Mouse (Mus musculus): ENCODE measurements around the gene Gm8369.
"Not testable (repeated sequence)": the region's sequence is repeated elsewhere in the genome, so short reads cannot be mapped to it uniquely, and the experiment has no call there.

Gene Gm8369

DNA sequence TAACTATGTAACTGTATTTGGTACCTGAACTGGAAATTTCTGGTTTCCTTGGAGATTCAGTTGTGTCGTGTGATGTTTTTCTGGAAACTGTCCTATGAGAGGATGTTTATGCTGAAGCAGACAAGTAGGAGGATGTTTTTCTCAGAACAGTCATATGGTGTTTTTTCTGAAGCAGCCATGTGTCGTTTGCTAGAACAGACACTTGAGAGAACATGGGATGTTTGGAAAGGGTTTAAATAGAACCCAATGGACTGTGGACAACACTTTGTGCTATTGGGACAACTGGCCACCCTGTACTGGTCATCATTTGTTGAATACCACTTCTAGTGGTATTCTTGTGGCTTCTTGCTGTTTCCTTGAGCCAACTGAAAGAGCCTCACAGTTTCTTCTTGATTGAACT is at the start of gene Gm8369:
Gene Gm8369, plus strand, starts transcription at position 193 of the 400 bp plus-strand sequence.
- DNase-seq (ENCODE audit: extremely low read depth, low read depth, low spot score), result no peak

DNA sequence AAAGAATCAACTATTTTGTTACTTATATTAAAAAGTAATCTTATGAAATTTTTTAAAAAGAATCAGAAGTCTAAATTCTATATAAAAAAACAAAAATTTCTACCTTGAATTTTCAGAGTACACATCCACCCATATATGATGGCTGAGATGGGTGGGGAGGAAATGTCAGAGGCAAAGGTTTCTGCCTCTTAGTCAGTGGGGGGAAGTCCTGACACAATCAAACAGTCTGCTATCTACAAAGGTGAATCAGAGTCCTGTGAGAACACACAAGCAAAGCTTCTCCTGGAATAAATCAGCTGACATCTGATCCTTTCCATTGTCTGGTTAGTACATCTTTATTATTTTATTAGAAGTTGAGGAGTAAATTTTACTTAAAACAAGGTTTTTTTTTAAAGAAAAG is 42.4 kb upstream of the Gm8369 start, which contains the start of gene Ms4a4b:
Gene Ms4a4b, plus strand, starts transcription at position 216 of the 400 bp plus-strand sequence.
- DNase-seq (ENCODE audit: extremely low read depth, low read depth, low spot score), result no peak

DNA sequence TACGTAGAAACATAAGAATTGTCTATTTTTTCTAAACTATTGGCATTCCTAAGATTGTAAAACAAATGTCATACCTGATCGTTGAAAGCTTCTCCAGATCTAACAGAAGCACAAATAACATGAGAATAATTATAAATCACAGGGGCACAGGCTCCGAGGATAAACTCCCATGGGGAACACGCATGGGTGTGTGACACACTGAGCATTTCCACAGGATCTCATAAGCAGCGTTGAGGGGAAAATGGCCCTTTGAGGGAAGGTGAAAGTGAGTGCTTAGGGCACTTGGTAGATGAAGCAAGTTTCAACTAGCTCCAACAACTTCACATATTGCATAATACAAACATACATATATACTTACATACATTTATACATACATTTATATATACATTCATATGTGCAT is 41.8 kb upstream of the Gm8369 start:
- no peak for DNase-seq (ENCODE audit: extremely low read depth, low read depth, low spot score)

DNA sequence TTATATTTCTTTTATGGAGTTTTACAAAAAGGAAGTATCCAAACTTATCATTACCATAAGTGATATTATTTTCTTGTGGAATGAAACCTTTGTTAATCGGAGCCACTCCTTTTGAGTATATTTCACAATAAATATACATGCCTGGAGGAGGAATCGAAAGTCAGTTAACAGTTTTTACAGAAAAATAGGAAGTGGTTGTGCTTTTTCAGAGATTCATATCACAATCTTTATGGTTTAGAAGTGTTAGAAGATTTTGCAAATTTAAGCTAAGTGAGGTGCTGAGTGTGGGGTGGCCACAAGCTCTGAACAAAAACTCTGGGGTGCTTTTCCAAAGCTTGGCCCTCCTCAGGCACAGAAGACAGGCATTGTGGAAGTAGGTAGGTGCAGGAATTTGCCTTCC is 38.5 kb upstream of the Gm8369 start:
- DNase-seq (ENCODE audit: extremely low read depth, low read depth, low spot score), result no peak

DNA sequence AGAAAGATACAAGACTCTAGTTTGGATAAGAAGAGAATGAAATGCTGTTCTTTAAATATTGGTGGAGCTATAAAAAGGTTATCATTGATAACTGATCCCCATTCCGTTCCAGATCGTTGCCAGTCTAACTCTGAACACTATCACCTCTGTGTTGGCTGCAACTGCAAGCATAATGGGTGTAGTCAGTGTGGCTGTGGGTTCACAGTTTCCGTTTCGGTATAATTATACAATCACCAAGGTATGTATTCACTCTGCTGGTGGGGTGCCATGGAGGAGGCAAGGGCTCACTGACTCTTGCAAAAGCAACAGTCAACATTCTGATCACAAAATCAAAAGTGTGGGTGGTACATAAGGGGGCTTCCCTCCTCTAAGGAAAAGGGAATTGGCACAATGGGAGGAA is 26.7 kb upstream of the Gm8369 start:
- not testable (repeated sequence) for DNase-seq (ENCODE audit: extremely low read depth, low read depth, low spot score)

DNA sequence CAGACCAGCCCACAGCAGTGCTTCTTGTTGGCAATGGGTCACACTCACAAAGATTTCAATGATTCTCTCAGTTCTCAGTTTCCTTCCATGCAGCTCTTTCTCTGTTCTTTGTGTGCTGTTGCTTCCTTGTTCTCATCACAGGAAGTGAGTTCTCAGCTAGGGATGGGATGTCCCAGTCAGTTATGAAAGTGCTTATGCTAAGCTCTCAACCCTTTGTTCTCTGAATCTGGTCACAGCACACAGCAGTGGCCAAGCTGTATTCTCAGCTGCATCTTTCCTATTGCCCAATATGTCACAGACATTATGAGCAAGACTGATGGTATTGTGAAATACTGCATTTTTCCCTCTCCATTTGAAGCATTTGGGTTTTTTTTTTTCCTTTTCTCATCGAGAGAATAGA is 20.9 kb upstream of the Gm8369 start:
- DNase-seq (ENCODE audit: extremely low read depth, low read depth, low spot score), result not testable (repeated sequence)

DNA sequence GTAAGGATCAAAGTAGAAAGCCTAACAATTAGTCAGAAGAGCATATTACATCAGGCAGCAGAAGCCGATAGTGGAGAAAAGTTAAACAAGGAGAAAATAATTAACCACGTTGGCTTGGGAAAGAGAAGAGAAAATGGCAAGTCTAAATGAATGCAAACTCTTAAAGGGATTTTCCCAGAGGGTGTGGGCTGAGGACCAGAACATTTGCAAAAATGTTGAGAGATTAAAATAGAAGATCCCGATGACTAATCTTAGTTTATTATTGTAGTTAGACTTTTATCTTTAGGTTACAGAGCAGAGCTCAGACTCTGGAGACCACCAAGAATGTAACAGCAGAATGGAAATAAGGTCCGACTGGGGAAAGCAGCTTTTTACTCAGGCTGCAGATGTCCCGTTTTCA is 19.3 kb upstream of the Gm8369 start:
- DNase-seq (ENCODE audit: extremely low read depth, low read depth, low spot score), result no peak

DNA sequence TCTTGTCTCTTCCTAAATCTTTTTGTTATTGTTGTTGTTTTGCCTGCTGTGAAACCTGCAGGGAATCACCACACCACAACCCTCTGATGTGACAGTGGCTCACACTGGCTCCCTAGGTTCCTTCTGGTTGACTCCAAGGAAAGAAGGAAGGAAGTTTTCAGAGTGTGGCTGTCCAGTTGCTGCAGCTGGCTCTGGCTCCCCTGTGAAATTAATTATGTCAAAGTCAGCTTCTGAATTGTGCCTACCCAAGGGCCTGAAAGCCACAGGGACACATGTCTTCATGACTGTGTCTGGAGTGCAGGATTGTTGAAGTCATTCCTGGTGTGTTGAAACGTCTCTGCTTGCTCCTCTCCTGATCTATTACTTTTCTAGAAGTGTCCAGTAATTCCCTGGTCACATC is 17.4 kb upstream of the Gm8369 start:
- DNase-seq (ENCODE audit: extremely low read depth, low read depth, low spot score), result not testable (repeated sequence)

DNA sequence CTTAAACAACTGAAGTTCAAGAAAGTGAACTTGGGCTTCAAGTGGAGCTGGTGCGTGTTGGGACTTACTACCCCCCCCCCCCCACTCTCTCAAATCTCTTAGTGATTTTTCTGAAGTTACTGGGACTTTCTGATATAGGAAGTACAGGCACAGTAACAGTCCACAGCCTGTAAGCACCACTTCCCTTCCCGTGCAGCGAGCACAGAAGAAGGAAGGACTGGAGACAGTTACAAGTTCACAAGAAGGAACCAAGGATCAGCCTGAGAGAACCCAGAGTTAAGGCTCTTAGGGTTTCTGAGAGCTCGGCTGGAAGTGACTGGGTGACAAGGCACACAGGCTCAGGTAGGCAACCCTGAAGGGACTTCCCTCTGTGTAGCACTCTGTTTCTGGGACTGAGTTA is 16.5 kb upstream of the Gm8369 start, which contains the start of gene Ms4a6c:
Gene Ms4a6c, plus strand, starts transcription at position 152 of the 400 bp plus-strand sequence.
- DNase-seq (ENCODE audit: extremely low read depth, low read depth, low spot score), result not testable (repeated sequence)

DNA sequence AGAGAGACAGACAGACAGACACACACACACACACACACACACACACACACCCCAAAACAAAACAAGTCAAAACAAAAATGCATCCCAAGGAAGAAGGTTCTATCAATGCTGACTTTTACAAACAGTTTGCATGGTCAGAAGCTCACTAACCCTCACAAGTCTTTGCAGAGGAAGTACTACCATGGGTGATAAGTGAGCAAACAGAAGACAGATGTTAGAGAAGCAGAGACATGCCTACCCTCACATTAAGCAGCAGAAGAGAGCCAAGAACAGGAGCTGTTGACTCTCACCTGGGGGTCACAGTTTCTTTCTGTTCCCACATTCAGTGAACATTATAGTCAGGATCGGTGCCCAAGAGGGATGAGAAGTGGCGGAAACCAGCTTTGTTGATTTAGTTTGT is 6.0 kb upstream of the Gm8369 start:
- DNase-seq (ENCODE audit: extremely low read depth, low read depth, low spot score), result no peak

DNA sequence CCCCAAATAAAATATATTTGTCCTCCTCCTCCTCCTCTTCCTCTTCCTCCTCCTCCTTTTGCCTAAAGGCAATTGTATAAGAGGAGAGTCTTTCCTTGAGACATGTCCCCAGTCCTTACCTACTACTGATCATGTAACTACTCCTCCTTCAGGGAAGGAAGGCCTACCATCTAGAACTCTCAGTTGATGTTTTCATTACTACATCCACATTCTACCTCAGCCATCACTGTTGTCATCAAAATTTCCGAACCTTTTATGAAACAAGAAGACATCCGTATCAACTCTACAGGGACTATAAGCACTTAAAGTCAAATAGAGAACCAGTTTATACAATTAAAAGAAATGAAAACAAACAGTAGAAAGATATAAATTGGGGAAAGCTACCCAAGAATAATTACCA is 3.1 kb upstream of the Gm8369 start:
- DNase-seq (ENCODE audit: extremely low read depth, low read depth, low spot score), result no peak

DNA sequence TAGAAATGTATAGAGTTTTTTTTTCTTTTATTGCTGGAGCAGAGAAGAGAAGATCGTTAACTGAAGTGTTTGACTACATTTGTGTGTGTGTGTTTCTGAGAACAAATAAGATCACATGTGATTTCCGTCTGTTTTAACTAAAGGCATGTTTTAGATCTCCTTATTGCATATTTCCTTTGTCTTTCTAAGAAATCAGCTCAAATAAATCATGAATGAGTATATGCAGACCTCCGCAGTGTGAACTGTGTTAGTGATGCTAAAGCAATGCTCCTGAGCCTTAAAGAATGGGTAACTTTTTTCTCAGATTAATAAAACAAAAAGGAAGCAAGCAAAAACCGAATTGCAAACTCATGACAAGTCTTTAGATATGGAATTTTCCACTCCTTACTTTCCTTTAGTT is 1.8 kb upstream of the Gm8369 start:
- no peak for DNase-seq (ENCODE audit: extremely low read depth, low read depth, low spot score)

DNA sequence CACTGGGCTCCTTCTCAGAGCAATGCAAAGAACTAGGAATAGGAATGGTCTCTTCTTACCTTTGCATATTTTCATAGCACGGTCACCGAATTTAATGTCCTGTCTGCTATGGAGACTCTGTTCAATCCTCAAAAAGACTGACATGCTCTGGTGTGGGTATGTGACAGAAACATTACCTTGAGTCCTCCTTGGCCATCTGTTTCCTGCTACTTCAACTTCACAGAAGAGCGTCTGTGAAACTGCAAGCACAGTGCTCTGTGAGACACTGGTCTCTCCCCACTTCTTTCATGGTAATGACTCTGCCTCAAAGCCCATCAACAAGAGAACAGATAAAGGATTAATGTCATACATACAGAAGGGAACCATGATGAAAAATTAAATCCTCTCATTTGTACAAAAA is 1.4 kb upstream of the Gm8369 start:
- no peak for DNase-seq (ENCODE audit: extremely low read depth, low read depth, low spot score)

DNA sequence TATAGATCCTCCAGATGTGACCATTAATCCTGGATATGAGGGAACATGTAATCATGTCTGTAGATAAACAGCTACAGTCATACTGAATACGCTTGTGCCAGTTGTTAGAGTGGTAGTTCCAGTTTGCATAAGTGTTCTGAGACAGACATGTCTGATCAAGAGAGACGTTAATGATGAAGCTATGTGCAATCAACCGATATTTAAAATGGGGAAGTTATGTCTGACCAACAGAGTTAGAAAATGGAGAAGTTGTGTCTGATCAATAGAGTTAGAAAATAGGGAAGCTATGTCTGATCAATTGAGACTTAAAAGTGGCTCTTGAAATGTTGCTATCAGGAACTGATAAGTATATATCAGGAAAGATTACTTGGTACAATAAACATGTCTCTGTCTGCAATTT is 472 bp upstream of the Gm8369 start:
- DNase-seq (ENCODE audit: extremely low read depth, low read depth, low spot score), result no peak

DNA sequence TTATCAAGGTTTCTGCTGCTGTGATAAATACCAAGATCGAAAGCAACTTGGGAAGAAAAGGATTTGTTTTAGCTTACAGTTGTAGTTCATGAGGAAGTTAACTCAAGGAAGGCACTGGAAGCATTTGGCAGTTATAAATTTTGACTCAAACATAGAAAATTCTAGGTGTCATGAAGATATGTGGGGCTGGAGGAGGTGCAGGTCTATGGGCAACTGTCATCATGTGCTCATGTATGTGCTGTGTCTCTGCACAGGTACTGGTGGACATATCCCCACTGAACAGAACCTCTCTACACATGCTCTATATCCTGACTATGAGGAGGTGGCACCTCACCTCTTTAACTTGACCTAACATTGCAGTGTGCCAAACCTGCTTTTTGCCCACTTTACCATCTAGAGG is 861 bp downstream of the Gm8369 start:
- DNase-seq (ENCODE audit: extremely low read depth, low read depth, low spot score), result no peak

DNA sequence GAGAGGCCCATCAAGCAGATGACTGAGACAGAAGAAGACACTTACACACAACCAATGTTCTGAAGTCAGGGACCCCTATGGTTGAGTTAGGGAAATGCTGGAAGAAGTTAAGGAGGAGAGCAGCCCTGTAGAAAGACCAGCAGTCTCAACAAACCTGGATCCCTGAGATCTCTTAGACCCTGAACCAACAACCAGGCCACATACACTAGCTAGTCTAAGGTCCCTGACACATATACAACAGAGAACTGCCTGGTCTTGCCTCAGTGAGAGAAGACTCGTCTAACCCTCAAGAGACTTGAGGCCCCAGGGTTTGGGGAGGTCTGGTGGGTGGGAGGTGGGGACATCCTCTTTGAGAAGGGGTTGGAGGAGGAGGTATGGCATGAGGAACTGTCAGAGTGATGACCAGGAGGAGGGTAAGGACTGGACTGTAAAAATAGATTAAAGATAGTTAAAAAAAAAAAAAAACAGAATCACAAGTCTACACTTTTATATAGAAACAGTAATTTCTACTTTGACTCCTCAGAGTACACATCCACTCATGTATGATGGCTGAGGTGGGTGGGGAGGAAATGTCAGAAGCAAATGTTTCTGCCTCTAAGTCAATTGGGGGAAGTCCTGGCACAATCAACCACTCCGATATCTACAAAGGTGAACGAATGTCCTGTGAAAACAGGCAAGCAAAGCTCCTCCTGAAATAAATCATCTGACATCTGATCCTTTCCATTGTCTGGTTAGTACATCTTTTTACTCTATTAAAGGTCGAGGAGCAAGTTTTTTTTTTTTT is 5.9 kb downstream of the Gm8369 start:
- DNase-seq (ENCODE audit: extremely low read depth, low read depth, low spot score), result no peak

DNA sequence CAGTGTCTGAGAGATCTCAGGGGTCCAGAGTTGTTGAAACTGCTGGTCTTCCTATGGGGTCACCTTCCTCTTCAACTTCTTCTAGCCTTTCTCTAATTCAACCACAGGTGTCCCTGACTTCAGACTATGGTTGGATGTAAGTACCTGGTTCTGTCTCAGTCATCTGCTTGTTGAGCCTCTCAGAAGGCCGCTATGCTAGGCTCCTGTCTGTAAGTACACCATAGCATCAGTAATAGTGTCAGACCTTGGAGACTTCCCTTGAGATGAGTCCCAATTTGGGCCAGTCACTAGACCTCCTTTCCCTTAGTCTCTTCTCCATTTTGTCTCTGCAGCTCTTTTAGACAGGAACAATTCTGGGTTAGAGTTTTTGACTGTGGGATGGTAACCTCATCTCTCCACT is 6.9 kb downstream of the Gm8369 start:
- DNase-seq (ENCODE audit: extremely low read depth, low read depth, low spot score), result no peak

DNA sequence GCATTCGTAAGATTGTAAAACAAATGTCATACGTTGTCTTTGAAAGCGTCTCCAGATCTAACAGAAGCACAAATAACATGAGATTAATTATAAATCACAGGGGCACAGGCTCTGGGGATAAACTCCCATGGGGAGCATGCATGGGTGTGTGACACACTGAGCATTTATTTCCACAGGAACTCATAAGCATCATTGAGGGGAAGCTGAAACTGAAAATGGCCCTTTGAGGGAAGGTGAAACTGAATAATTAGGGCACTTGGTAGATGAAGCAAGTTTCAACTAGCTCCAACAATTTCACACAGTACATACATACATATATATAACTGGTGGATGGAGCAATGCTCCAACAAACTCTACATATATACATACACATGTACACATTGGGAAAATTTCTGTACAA is 8.8 kb downstream of the Gm8369 start:
- no peak for DNase-seq (ENCODE audit: extremely low read depth, low read depth, low spot score)

DNA sequence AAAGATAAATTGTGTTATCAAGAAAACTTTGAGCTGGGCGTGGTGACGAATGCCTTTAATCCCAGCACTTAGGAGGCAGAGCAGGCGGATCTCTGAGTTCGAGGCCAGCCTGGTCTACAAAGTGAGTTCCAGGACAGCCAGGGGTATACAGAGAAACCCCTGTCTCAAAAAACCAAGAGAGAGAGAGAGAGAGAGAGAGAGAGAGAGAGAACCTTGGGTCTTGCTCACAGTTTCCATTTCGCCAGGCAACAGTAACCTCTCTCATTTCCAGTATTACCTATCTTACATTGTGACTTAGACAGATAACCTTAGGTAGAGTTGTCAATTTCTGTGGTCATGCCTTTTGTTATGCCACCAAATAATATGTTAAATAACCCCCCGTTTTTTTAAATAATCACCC is 10.6 kb downstream of the Gm8369 start:
- no peak for DNase-seq (ENCODE audit: extremely low read depth, low read depth, low spot score)

DNA sequence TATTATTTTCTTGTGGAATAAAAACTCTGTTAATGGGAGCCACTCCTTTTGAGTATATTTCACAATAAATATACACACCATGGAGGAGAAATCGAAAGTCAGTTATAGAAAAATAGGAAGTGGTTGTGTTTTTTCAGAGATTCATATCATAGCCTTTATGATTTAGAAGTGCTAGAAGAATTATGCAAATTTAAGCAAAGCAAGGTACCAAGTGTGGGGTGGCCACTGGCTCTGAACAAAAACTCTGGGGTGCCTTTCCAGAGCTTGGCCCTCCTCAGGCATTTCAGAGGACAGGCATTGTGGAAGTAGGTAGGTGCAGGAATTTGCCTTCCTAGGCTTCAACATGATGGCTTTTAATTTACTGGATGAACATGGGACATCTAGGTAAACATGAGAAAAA is 11.6 kb downstream of the Gm8369 start:
- DNase-seq (ENCODE audit: extremely low read depth, low read depth, low spot score), result not testable (repeated sequence)

DNA sequence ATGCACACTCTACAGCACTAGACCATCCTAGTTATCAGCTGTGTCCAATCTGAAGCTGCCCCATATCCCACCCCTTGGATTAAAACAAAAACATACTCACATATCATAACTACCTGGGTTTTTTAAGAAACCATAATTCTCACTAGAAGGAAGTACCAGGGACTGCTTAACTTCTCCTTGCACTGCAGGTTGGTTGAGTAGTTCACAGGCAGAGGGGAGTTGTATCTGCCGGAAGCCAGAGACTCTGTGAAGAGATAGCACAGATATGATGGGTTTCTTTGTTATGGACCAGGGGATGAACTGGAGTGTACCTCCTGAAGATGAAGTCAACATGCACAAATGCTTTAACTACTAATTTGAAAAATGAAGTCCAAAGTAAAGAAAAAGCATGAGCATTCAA is 15.1 kb downstream of the Gm8369 start:
- DNase-seq (ENCODE audit: extremely low read depth, low read depth, low spot score), result no peak

DNA sequence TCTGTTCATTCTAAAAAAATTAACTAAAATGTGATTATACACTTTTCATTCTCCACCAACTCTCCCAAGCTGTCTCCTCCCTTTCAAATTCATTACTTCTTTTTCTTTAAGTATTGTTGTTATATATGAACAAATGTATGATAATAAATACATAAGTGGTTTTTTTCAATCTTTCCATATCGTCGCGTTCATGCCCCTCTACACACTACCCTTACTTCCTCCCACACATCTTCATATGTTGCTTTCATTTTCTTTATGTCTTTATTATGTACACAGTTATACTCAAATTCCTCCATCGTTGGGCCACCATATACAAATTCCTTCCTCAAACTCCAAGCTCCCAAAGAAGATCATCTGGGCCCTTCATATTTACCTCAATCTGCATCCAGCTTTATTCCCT is 15.6 kb downstream of the Gm8369 start:
- no peak for DNase-seq (ENCODE audit: extremely low read depth, low read depth, low spot score)

DNA sequence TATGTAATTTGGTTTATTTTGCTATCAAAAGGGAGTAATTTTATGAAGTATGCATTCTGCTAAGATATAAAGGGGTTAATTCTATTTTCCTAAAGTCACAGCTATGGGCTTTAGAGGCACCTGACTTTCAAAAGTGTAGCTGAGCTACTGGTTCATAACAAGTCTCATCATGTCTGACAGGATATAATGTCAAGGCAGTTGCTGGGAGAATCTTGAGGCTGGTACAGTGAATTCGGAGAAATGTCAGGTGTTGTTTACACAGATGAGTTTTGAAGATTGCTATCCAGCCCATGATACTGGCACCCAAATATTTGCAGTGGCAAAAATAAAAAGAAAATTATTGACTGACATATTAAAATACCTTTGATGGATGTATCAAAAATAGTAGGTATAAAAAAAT is 19.1 kb downstream of the Gm8369 start:
- no peak for DNase-seq (ENCODE audit: extremely low read depth, low read depth, low spot score)

All from fat pad, adult 2 months (tissue).